Mouse (Mus musculus) liver, embryonic 16.5 days (tissue): ENCODE measurements around the gene Nup93. TPM values are rescaled to one million over a fixed set of nuclear protein-coding genes. Genes with fewer than 3 reads are reported as not detected.
A peak's percentile ranks its signal among the peaks of the same experiment; 100 is the strongest.

ENCODE experiments used
- ATAC-seq: fragments of 200-750 bp; cut with Nextera tagmentation; 2 replicates; pipeline ENCODE4 v1.8.0; 2017; ENCODE audit warnings: low read depth, mild to moderate bottlenecking, moderate number of reproducible peaks, moderate library complexity
- H3K27ac ChIP-seq: fragments of 300-500 bp; sonication (generic); 2 replicates; pipeline ENCODE4 v1.5.1; 2014; ENCODE audit warnings: mild to moderate bottlenecking, low read length
- H3K27me3 ChIP-seq: fragments of 300-500 bp; sonication (generic); 2 replicates; pipeline ENCODE4 v1.6.1; 2014; ENCODE audit warnings: low read depth, low read length, mixed read lengths; ENCODE audit not compliant: control insufficient read depth, insufficient read depth
- H3K36me3 ChIP-seq: fragments of 300-500 bp; sonication (generic); 2 replicates; pipeline ENCODE4 v1.6.1; 2014; ENCODE audit warnings: mild to moderate bottlenecking; ENCODE audit not compliant: control insufficient read depth, insufficient read depth
- H3K4me1 ChIP-seq: fragments of 300-500 bp; sonication (generic); 2 replicates; pipeline ENCODE4 v1.6.1; 2014; ENCODE audit warnings: low read depth, low read length, mixed read lengths; ENCODE audit not compliant: control insufficient read depth
- H3K4me2 ChIP-seq: fragments of 300-500 bp; sonication (generic); 2 replicates; pipeline ENCODE4 v1.6.1; 2014; ENCODE audit warnings: low read depth, low read length, mixed read lengths
- H3K4me3 ChIP-seq: fragments of 300-500 bp; sonication (generic); 2 replicates; pipeline ENCODE4 v1.5.1; 2014; ENCODE audit warnings: low read depth, mild to moderate bottlenecking, low read length
- H3K9ac ChIP-seq: fragments of 300-500 bp; sonication (generic); 2 replicates; pipeline ENCODE4 v1.6.1; 2014; ENCODE audit warnings: low read depth, low read length
- H3K9me3 ChIP-seq: fragments of 300-500 bp; sonication (generic); replicated peaks from 2 replicates; pipeline ENCODE4 v1.6.1; 2016; ENCODE audit warnings: low read length; ENCODE audit not compliant: control insufficient read depth
- WGBS: fragments of 180-500 bp; shearing (Covaris S2); extraction: QIAGEN DNeasy Blood & Tissue Kit; methylation state at CpG from one replicate; pipeline ENCODE4 v1.1.7; 2014; ENCODE audit not compliant: insufficient replicate concordance; 5-methylcytosine and 5-hydroxymethylcytosine counted together
- polyA plus RNA-seq: library from polyadenylated mRNA; unstranded; fragments of >200 nt; fragmentation: Nextera tagmentation; extraction: Ambion mirVana; gene quantifications from 2 replicates; pipeline ENCODE4 v1.2.1, GENCODE M21; 2015

Nup93 gene
- polyA plus RNA-seq, 1 experiment from 2014 or later = 34.0 TPM

DNA sequence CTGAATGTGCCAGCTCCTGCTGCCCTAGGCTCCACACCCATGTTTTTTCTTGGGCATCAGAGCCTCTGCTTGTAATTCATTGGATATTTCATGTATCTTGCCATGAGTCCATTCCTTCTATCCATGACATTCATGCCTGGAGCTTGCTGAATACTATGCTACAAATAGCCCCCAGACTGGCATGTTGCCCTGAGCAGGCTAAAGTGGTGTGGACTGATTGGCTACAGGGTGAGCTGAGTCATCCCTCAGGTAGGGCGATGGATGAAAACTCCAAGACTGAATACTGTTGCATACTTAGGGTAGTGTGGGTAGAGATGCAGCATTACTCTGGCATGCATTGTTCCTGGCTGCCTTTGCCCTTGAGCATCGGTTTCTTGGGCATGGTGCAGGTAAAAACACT is 102.9 kb downstream of the Nup93 start:
- no peaks in the 10 kb centered on the region for H3K9me3 ChIP-seq
- no peaks in the 10 kb centered on the region for H3K4me1 ChIP-seq
- no peak overlapping the region for H3K9ac ChIP-seq
- H3K27me3 ChIP-seq = no peaks in the 10 kb centered on the region
- ATAC-seq = no peak
- H3K4me3 ChIP-seq = no peak overlapping the region
- no peak overlapping the region for H3K27ac ChIP-seq
- no peak overlapping the region for H3K4me2 ChIP-seq
- no peaks in the 10 kb centered on the region for H3K36me3 ChIP-seq
- 76% methylated on average over 2 of the region's 2 CpGs for WGBS

- Histone ChIP-seq H3K9me3 (no peaks in the 10 kb centered on the region), H3K9ac (no peak overlapping the region), H3K4me3 (no peak overlapping the region), H3K4me2 (no peak overlapping the region), H3K27me3 (no peaks in the 10 kb centered on the region), H3K36me3 (no peaks in the 10 kb centered on the region), H3K4me1 (no peaks in the 10 kb centered on the region), H3K27ac (no peak overlapping the region)
- WGBS = 94% methylated on average over 2 of the region's 2 CpGs
- no peak for ATAC-seq
Measured at GRCm38 (mm10) chr8:94317691-94318090, 103.3 kb downstream of the Nup93 start.

GRCm38 (mm10) chr8:94320036-94320435 is 105.7 kb downstream of the Nup93 start:
- 40% methylated on average over 2 of the region's 2 CpGs for WGBS
- no peak overlapping the region for H3K27ac ChIP-seq
- ATAC-seq = no peak
- no peaks in the 10 kb centered on the region for H3K36me3 ChIP-seq
- no peaks in the 10 kb centered on the region for H3K9me3 ChIP-seq
- H3K4me3 ChIP-seq = no peak overlapping the region
- no peaks in the 10 kb centered on the region for H3K27me3 ChIP-seq
- H3K4me2 ChIP-seq = no peak overlapping the region
- H3K9ac ChIP-seq = no peak overlapping the region
- no peaks in the 10 kb centered on the region for H3K4me1 ChIP-seq

DNA sequence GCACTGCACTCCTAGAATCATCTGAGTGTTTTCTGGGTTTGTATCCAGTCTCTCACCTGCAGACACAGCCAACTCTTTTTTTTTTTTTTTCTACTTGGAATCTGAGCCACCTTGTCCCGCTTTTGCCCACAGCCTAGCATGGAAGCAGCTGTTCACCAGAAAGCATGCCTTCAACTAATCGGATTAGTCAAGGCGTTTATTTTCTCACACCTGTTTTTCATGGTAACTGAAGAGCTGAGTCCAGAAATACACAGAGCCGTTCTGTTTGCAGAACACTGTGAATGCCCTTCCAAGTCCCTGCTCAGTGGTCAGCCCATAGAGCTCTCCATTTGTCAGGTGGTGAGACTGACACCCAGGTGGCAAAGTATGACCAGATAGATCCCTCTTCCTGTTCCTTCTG is 107.7 kb downstream of the Nup93 start:
- Histone ChIP-seq H3K4me2 (no peak overlapping the region), H3K9me3 (no peaks in the 10 kb centered on the region), H3K27ac (no peak overlapping the region), H3K4me3 (no peak overlapping the region), H3K27me3 (no peaks in the 10 kb centered on the region), H3K36me3 (no peaks in the 10 kb centered on the region), H3K9ac (no peak overlapping the region), H3K4me1 (no peaks in the 10 kb centered on the region)
- 77% methylated on average over 4 of the region's 4 CpGs for WGBS
- no peak for ATAC-seq

DNA sequence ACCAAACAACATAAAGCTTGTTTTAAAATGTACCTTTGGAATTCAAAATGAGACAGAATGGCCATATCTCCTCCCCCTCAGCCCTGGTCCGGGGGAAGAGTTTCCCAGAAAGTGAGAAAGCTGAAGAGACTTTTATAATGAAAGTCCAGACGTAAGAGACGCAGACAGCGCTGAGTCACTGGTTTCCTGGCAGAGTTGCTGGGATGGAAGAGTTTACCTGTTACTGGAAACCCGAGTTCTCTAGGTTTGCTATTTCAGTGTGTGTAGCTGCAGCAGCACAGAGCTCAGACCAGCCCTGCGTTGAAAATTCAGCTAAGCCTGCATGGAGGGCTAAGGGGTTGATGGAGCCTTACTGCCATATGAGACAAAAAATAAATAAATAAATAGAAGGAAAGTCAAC is 108.7 kb downstream of the Nup93 start:
- Histone ChIP-seq H3K36me3 (no peaks in the 10 kb centered on the region), H3K4me1 (no peaks in the 10 kb centered on the region), H3K9ac (no peak overlapping the region), H3K27ac (no peak overlapping the region), H3K4me3 (no peak overlapping the region), H3K27me3 (no peaks in the 10 kb centered on the region), H3K9me3 (no peaks in the 10 kb centered on the region), H3K4me2 (no peak overlapping the region)
- 71% methylated on average over 6 of the region's 6 CpGs for WGBS
- no peak for ATAC-seq

GRCm38 (mm10) chr8:94324071-94324470 is 109.7 kb downstream of the Nup93 start:
- Histone ChIP-seq H3K27ac (no peak overlapping the region), H3K9me3 (no peaks in the 10 kb centered on the region), H3K4me3 (no peak overlapping the region), H3K4me2 (no peak overlapping the region), H3K27me3 (no peaks in the 10 kb centered on the region), H3K36me3 (no peaks in the 10 kb centered on the region), H3K4me1 (no peaks in the 10 kb centered on the region), H3K9ac (no peak overlapping the region)
- ATAC-seq = no peak
- WGBS = 34% methylated on average over 12 of the region's 12 CpGs

GRCm38 (mm10) chr8:94326016-94326415 is 111.7 kb downstream of the Nup93 start:
- no peak overlapping the region for H3K4me3 ChIP-seq
- H3K27me3 ChIP-seq = no peaks in the 10 kb centered on the region
- no peaks in the 10 kb centered on the region for H3K9me3 ChIP-seq
- no peak overlapping the region for H3K4me2 ChIP-seq
- H3K36me3 ChIP-seq = no peaks in the 10 kb centered on the region
- no peaks in the 10 kb centered on the region for H3K4me1 ChIP-seq
- 55% methylated on average over 4 of the region's 4 CpGs for WGBS
- ATAC-seq = no peak
- H3K9ac ChIP-seq = no peak overlapping the region
- H3K27ac ChIP-seq = no peak overlapping the region

DNA sequence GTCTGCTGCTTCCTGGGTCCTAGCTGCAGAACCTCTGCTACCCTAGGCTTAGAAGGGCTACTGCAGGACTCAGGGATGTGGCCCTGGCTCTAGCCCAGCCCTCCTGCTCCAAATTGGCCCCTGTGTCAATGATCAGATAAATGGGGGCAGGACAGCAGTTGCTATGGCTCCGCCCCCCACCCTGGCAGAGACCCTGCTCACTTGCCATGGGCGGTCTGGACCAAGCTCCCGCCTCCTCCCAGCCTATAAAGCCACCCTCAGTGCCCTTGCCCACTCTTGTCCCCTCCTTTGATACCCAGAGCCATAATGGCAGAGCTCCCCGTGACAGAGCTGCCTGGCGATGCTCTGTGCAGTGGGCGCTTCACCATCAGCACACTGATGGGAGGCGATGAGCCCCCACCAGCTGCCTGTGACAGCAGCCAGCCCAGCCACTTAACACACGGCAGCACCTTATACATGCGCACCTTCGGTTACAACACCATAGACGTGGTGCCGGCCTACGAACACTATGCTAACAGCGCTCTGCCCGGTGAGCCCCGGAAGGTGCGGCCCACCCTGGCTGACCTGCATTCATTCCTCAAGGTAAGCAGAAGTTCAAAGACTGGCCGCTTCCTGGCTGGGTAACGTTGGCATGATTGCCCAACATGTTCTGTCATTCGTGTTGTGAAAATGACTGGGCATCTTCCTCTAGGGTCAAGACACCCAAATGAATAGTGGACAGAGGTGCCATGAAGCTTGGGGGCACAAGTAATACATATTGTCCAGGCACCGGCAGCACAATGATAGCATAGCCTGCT is 114.8 kb downstream of the Nup93 start, which contains the start of gene Slc12a3:
Gene Slc12a3, plus strand, starts transcription at position 270 of the 797 bp plus-strand sequence.
- H3K4me1 ChIP-seq = no peaks in the 10 kb centered on the region
- H3K36me3 ChIP-seq = no peaks in the 10 kb centered on the region
- H3K27me3 ChIP-seq = no peaks in the 10 kb centered on the region
- H3K4me3 ChIP-seq = no peak within 1 kb of the TSS
- H3K9me3 ChIP-seq = no peaks in the 10 kb centered on the region
- H3K4me2 ChIP-seq = no peak within 1 kb of the TSS
- 65% methylated on average over 21 of the region's 21 CpGs for WGBS
- H3K9ac ChIP-seq = no peak within 1 kb of the TSS
- ATAC-seq = no peak
- H3K27ac ChIP-seq = no peak within 1 kb of the TSS

DNA sequence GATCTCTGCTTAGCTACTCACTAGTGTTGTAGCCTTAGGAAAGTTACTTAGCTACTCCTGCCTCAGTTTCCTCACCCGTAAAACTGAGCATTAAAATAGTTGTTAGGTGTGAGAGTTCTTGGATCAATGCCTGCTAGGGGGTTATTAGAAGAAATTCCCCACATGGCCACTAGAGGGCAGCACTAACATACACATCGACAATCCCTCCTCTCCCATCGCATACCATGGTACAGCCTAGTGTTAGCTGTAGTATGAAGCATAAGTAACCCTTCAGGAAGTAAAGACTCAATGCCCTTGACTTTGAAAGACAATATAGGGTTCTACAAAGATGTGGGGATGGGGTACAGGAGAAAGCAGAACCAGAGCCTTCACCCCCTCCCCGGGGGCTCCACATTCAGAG is 116.4 kb downstream of the Nup93 start:
- WGBS = 21% methylated on average over 4 of the region's 4 CpGs
- ATAC-seq = 0 out of 2 replicates have a peak, but pooled peaks have one; percentile 32

More for the DNA sequence above, 116.4 kb downstream of the Nup93 start:
- H3K9ac ChIP-seq = no peak overlapping the region
- H3K36me3 ChIP-seq = no peaks in the 10 kb centered on the region
- no peak overlapping the region for H3K27ac ChIP-seq
- H3K4me1 ChIP-seq = no peaks in the 10 kb centered on the region
- no peaks in the 10 kb centered on the region for H3K27me3 ChIP-seq
- H3K4me2 ChIP-seq = no peak overlapping the region
- H3K4me3 ChIP-seq = no peak overlapping the region
- H3K9me3 ChIP-seq = no peaks in the 10 kb centered on the region
